Mouse (Mus musculus) heart, embryonic 15.5 days (tissue): ENCODE results near the gene Rpl29. TPM values are rescaled to one million over a fixed set of nuclear protein-coding genes. Genes with fewer than 3 reads are reported as not detected.
A peak's percentile ranks its signal among the peaks of the same experiment; 100 is the strongest.

ENCODE experiments used
- ATAC-seq: fragments of 200-750 bp; cut with Nextera tagmentation; replicated peaks from 2 replicates; pipeline ENCODE4 v1.8.0; 2017; ENCODE audit warnings: low read depth, moderate TSS enrichment; ENCODE audit not compliant: insufficient number of reproducible peaks, insufficient read depth, low FRiP score
- H3K27ac ChIP-seq: fragments of 300-500 bp; sonication (generic); 2 replicates; pipeline ENCODE4 v1.5.1; 2015; ENCODE audit warnings: mild to moderate bottlenecking, inconsistent platforms
- H3K27me3 ChIP-seq: fragments of 300-500 bp; sonication (generic); 2 replicates; pipeline ENCODE4 v1.6.1; 2015; ENCODE audit warnings: inconsistent platforms
- H3K36me3 ChIP-seq: fragments of 300-500 bp; sonication (generic); 2 replicates; pipeline ENCODE4 v1.6.1; 2015; ENCODE audit warnings: mild to moderate bottlenecking, inconsistent platforms
- H3K4me1 ChIP-seq: fragments of 300-500 bp; sonication (generic); replicated peaks from 2 replicates; pipeline ENCODE4 v1.6.1; 2015; ENCODE audit warnings: inconsistent platforms
- H3K4me2 ChIP-seq: fragments of 300-500 bp; sonication (generic); 2 replicates; pipeline ENCODE4 v1.6.1; 2015; ENCODE audit warnings: inconsistent platforms, mild to moderate bottlenecking, moderate library complexity
- H3K4me3 ChIP-seq: fragments of 300-500 bp; sonication (generic); 2 replicates; pipeline ENCODE4 v1.5.1; 2015; ENCODE audit warnings: mild to moderate bottlenecking, inconsistent platforms
- H3K9ac ChIP-seq: fragments of 300-500 bp; sonication (generic); 2 replicates; pipeline ENCODE4 v1.6.1; 2015; ENCODE audit warnings: mild to moderate bottlenecking, inconsistent platforms
- H3K9me3 ChIP-seq: fragments of 300-500 bp; sonication (generic); replicated peaks from 2 replicates; pipeline ENCODE4 v1.6.1; 2016; ENCODE audit warnings: inconsistent platforms
- WGBS: fragments of 180-500 bp; shearing (Covaris S2); methylation state at CpG from one replicate; pipeline ENCODE4 v1.1.7; 2015; ENCODE audit warnings: mixed read lengths; 5-methylcytosine and 5-hydroxymethylcytosine counted together
- polyA plus RNA-seq: library from polyadenylated mRNA; unstranded; fragments of >200 nt; fragmentation: Nextera tagmentation; extraction: Ambion mirVana; gene quantifications from 2 replicates; pipeline ENCODE4 v1.2.1, GENCODE M21; 2015

The Rpl29 gene
- polyA plus RNA-seq, 1 experiment from 2014 or later, result 532 TPM

DNA sequence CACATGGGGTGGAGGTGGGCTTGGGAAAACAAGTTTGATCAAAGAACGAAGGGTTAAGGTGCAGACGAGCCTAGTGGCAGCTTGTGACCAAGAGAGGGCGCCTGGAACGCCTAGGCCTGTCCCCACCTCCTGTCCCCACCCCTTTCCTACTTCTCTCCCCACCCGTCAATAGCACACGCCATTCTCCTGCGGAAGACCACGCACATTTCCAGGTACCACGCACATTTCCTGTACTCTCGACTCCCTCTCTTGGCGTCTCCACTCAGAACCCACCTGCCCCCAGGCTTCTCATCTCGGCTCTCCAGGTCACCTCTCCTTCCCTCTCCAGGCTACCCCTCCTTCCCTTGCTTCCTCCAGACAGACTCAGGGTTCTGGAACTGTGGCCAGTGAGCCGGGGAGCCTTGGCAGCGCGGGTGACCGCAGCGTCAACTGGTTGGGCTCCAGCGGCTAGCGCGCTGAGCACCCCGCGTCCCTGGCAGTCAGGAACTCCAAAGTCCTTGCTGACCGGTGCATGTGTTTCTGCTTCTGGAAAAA, 19.3 kb downstream of the Rpl29 start:
- WGBS, result under 1% methylated on average over 23 of the region's 23 CpGs
- Histone ChIP-seq H3K4me3 (peak overlapping the region; percentile 65), H3K27me3 (no peaks in the 10 kb centered on the region), H3K4me2 (peak overlapping the region; percentile 81), H3K9ac (peak overlapping the region; percentile 61), H3K27ac (peak overlapping the region; percentile 82), H3K9me3 (no peaks in the 10 kb centered on the region), H3K4me1 (peaks cover 51% of the 10 kb centered on the region), H3K36me3 (no peaks in the 10 kb centered on the region)
- peak; percentile 45 for ATAC-seq

GRCm38 (mm10) chr9:106449947-106450346, 20.7 kb downstream of the Rpl29 start:
- H3K36me3 ChIP-seq, result no peaks in the 10 kb centered on the region
- ATAC-seq, result no peak
- whole genome bisulfite sequencing, result 88% methylated on average over 8 of the region's 8 CpGs
- H3K27me3 ChIP-seq, result no peaks in the 10 kb centered on the region
- no peak overlapping the region for H3K4me3 ChIP-seq
- H3K9me3 ChIP-seq, result no peaks in the 10 kb centered on the region
- H3K27ac ChIP-seq, result 0 out of 2 replicates have a peak overlapping the region, but pooled peaks have one; percentile 59
- peak overlapping the region; percentile 21; the same call in 1 of the 2 replicates for H3K4me2 ChIP-seq
- H3K9ac ChIP-seq, result no peak overlapping the region
- peaks cover 59% of the 10 kb centered on the region for H3K4me1 ChIP-seq

GRCm38 (mm10) chr9:106450661-106451060, 21.4 kb downstream of the Rpl29 start:
- H3K27me3 ChIP-seq, result no peaks in the 10 kb centered on the region
- H3K9me3 ChIP-seq, result no peaks in the 10 kb centered on the region
- H3K9ac ChIP-seq, result no peak overlapping the region
- peak overlapping the region; percentile 21 for H3K4me2 ChIP-seq
- peaks cover 66% of the 10 kb centered on the region for H3K4me1 ChIP-seq
- ATAC-seq, result no peak
- WGBS, result 13% methylated on average over 9 of the region's 9 CpGs
- H3K27ac ChIP-seq, result peak overlapping the region; percentile 59
- no peak overlapping the region for H3K4me3 ChIP-seq
- no peaks in the 10 kb centered on the region for H3K36me3 ChIP-seq

GRCm38 (mm10) chr9:106451298-106451697, 22.0 kb downstream of the Rpl29 start:
- no peak overlapping the region for H3K4me3 ChIP-seq
- no peaks in the 10 kb centered on the region for H3K36me3 ChIP-seq
- WGBS, result 71% methylated on average over 11 of the region's 11 CpGs
- H3K4me2 ChIP-seq, result no peak overlapping the region
- no peaks in the 10 kb centered on the region for H3K9me3 ChIP-seq
- no peaks in the 10 kb centered on the region for H3K27me3 ChIP-seq
- no peak for ATAC-seq
- H3K9ac ChIP-seq, result no peak overlapping the region
- H3K4me1 ChIP-seq, result peaks cover 72% of the 10 kb centered on the region
- no peak overlapping the region for H3K27ac ChIP-seq

DNA sequence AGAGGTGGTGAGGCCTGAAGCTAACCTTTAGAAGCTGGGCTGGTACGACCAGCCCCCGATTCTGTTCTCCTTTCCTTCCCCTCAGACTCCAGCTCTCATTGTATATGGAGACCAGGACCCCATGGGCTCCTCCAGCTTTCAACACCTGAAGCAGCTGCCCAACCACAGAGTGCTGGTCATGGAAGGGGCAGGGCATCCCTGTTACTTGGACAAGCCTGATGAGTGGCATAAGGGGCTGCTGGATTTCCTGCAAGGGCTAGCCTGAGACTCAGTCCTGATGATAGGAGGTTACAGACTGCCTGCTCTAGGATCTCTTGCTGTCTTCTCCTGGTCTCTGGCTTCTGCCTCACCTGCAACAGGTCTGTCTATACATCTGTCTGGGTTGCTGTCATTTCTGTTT, 22.6 kb downstream of the Rpl29 start:
- no peaks in the 10 kb centered on the region for H3K36me3 ChIP-seq
- ATAC-seq, result no peak
- H3K4me3 ChIP-seq, result no peak overlapping the region
- no peak overlapping the region for H3K27ac ChIP-seq
- peaks cover 75% of the 10 kb centered on the region for H3K4me1 ChIP-seq
- no peaks in the 10 kb centered on the region for H3K27me3 ChIP-seq
- H3K4me2 ChIP-seq, result no peak overlapping the region
- 51% methylated on average over 2 of the region's 2 CpGs for WGBS
- H3K9me3 ChIP-seq, result no peaks in the 10 kb centered on the region
- H3K9ac ChIP-seq, result no peak overlapping the region

- Histone ChIP-seq H3K4me1 (peaks cover 79% of the 10 kb centered on the region), H3K4me3 (no peak overlapping the region), H3K4me2 (peak overlapping the region; percentile 95; the same call in 1 of the 2 replicates), H3K27me3 (no peaks in the 10 kb centered on the region), H3K36me3 (no peaks in the 10 kb centered on the region), H3K27ac (no peak overlapping the region), H3K9ac (no peak overlapping the region), H3K9me3 (no peaks in the 10 kb centered on the region)
- ATAC-seq, result no peak
- 41% methylated on average over 6 of the region's 6 CpGs for WGBS
Measured at GRCm38 (mm10) chr9:106452351-106452750, 23.1 kb downstream of the Rpl29 start.

DNA sequence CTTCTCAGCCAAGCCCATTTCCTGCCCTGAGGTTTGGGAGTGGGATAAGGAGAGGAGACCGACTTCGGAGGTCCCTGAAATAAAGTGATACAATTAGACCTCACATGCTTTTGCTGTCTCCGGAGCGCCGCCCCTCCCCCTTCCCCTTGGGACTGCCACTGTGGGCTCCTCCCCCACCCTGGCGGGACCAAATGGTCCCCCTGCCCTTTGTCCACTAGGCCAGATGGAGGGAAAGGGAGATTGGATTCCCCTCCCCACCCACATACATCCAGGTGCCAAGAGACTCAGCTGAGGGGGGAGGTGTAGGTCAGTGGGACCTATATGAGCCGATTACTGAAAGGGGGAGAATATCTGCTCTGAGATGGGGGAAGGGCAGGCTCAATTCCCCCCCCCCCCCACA, 23.6 kb downstream of the Rpl29 start:
- peak overlapping the region; percentile 76 for H3K4me3 ChIP-seq
- H3K9ac ChIP-seq, result 0 out of 2 replicates have a peak overlapping the region, but pooled peaks have one; percentile 7
- no peaks in the 10 kb centered on the region for H3K9me3 ChIP-seq
- H3K4me2 ChIP-seq, result peak overlapping the region; percentile 95
- H3K27me3 ChIP-seq, result no peaks in the 10 kb centered on the region
- WGBS, result 7% methylated on average over 7 of the region's 7 CpGs
- H3K4me1 ChIP-seq, result peaks cover 79% of the 10 kb centered on the region
- ATAC-seq, result no peak
- no peaks in the 10 kb centered on the region for H3K36me3 ChIP-seq
- peak overlapping the region; percentile 91 for H3K27ac ChIP-seq

DNA sequence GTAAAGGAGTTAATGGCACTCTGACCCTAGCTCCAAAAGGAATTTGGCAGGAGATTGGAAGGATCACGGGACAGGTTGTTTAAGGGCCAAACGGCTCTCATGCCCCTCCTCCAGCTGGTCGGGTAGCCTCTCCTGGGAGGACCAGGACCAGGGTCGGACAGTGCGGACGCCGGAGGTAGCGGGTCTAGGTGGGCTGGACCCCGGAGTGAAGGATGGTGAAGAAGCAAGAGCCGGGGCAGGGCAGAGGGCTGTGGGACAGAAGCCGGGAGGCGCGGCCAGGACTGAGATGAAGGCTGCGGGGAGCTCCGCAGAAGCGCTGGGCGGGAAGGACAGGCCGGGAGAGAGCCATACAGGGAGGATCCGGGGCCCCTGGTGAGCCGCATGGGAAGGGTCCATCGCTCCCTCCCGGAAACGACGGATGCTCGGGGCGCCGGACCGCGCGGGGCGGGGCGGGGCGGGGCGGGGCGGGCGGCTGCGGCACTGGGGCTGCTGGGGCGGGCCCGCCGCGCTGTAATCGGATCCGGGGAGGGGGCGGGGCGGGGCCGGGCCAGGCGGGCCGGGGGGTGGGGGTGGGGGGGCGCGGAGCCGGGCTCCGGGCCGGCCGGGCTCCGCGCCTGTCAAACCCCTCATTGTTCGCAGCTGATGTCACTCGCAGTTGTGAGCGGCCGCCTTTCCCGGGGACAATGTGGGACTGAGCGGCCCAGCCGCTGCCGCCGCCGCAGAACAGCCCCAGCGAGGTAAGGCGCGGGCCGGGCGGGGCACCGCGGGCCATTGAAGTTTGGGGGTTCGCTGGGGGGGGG, 24.2 kb downstream of the Rpl29 start, which contains the start of gene Pcbp4:
TSS of gene Pcbp4 (plus strand) at position 21 of the 800 bp plus-strand sequence.
- WGBS, result under 1% methylated on average over 44 of the region's 74 CpGs

GRCm38 (mm10) chr9:106454071-106454761, 25.0 kb downstream of the Rpl29 start:
- H3K4me3 ChIP-seq, result peak overlapping the region; percentile 76
- no peaks in the 10 kb centered on the region for H3K9me3 ChIP-seq
- ATAC-seq, result no peak; the same call in 1 of the 2 replicates
- H3K4me1 ChIP-seq, result peaks cover 75% of the 10 kb centered on the region
- H3K9ac ChIP-seq, result peak overlapping the region; percentile 79
- H3K4me2 ChIP-seq, result peak overlapping the region; percentile 95
- WGBS, result 4% methylated on average over 14 of the region's 20 CpGs
- no peaks in the 10 kb centered on the region for H3K27me3 ChIP-seq
- no peaks in the 10 kb centered on the region for H3K36me3 ChIP-seq
- H3K27ac ChIP-seq, result peak overlapping the region; percentile 91

More for the DNA sequence above, 24.2 kb downstream of the Rpl29 start, which contains the start of gene Pcbp4:
- H3K9ac ChIP-seq, result peak within 1 kb of the TSS; percentile 79
- H3K27ac ChIP-seq, result peak within 1 kb of the TSS; percentile 91
- no peaks in the 10 kb centered on the region for H3K27me3 ChIP-seq
- H3K36me3 ChIP-seq, result no peaks in the 10 kb centered on the region
- peaks cover 80% of the 10 kb centered on the region for H3K4me1 ChIP-seq
- peak; percentile 72 for ATAC-seq
- H3K4me2 ChIP-seq, result peak within 1 kb of the TSS; percentile 95
- peak within 1 kb of the TSS; percentile 76 for H3K4me3 ChIP-seq
- H3K9me3 ChIP-seq, result no peaks in the 10 kb centered on the region

DNA sequence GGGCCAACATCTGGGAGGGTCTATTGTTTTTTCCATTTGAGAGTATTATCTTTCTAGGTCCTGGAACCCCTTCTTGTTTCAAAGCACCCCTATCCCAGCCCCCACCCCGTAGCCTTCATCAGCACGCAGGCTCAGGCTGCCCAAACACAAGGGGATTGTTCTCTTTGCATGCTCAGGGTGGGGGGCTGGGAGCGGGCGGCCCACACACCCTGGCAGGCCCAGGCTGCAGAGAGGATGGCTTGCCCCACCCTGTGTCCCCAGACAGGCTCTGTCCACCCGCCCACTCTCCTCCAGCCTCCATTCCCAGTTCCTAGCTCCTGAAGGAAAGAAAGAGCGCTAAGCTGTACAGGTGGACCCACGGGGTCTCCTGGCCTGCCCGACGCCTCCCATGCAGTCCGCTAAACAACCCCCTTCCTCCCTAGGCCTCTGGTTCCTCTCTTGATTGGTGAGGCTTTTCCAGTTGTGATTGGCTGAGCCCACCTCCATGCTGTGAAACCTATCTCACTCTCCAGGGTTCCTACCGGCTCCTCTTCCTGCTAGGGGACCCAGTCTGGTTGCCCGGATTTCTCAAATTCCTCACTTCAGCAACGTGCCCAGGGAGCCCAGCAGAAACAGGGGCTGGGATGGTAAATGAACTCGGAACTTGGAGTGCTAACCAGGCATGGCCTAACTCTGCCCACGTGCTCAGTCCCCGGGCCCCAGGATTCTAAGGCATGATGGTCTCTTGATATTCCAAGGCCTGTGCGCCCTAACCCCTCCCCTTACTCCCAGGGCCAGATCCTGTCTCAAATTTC, 25.8 kb downstream of the Rpl29 start:
- WGBS, result 3% methylated on average over 17 of the region's 17 CpGs

More for the DNA sequence above, 25.8 kb downstream of the Rpl29 start:
- Histone ChIP-seq H3K4me3 (peak overlapping the region; percentile 76), H3K36me3 (peaks cover 3% of the 10 kb centered on the region), H3K4me2 (peak overlapping the region; percentile 95), H3K9ac (peak overlapping the region; percentile 79), H3K27me3 (no peaks in the 10 kb centered on the region), H3K4me1 (peaks cover 71% of the 10 kb centered on the region), H3K9me3 (no peaks in the 10 kb centered on the region), H3K27ac (peak overlapping the region; percentile 91)
- ATAC-seq, result no peak
